Mouse (Mus musculus) cerebellum, adult 2 months (tissue): ENCODE measurements at regions not wholly inside any gene's neighbourhood (a gene's known extent, or its start where the extent isn't known, plus 50 kb on each side); places are given as distances from the start of the nearest gene placed in this dataset.

Experiments
- CTCF ChIP-seq: fragments of 200-500 bp; IDR thresholded peaks from 2 replicates; pipeline ENCODE4 v1.5.1; 2011; ENCODE audit warnings: low read depth, mild to moderate bottlenecking, control low read depth, low read length, moderate library complexity, borderline replicate concordance; ENCODE audit not compliant: insufficient read depth
- POLR2A ChIP-seq: fragments of 200-500 bp; IDR thresholded peaks from 2 replicates; pipeline ENCODE4 v1.6.1; 2011; ENCODE audit warnings: low read length, control low read depth, borderline replicate concordance; ENCODE audit not compliant: insufficient read depth

- TF ChIP-seq CTCF, result no peak
- TF ChIP-seq POLR2A, result no peak
These were observed 749.3 kb downstream of the Epm2a start for GRCm38 (mm10) chr10:12092521-12092920.
